Mouse (Mus musculus) adipocyte (in vitro differentiated cells): ENCODE measurements at regions not wholly inside any gene's neighbourhood (a gene's known extent, or its start where the extent isn't known, plus 50 kb on each side); places are given as distances from the start of the nearest gene placed in this dataset.
"Not testable (repeated sequence)": the region's sequence is repeated elsewhere in the genome, so short reads cannot be mapped to it uniquely, and the experiment has no call there.

Source experiments
- DNase-seq: peaks from one replicate; pipeline ENCODE4 v3.0.0-alpha.2; 2016; ENCODE audit warnings: low spot score

DNA sequence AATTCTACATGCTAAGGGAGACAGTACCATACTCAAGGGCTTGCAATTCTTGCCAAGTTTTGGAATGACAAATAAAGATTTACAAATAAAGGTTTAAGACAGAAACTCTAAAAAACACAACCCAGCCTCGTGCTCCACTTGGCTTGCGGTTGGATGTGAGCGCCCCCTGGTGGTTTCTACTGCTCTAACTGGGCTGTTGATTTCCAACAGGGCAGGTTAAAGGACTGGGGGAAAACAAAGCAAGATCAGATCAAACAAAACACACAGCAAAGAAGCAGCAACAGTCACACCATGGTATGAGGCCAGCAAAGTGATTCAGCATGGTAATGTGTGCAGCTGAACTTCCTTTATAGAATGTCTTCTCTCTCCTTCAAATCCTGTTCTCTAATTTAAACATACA, 339.2 kb downstream of the Adam3 start:
- DNase-seq: peak; percentile 72

DNA sequence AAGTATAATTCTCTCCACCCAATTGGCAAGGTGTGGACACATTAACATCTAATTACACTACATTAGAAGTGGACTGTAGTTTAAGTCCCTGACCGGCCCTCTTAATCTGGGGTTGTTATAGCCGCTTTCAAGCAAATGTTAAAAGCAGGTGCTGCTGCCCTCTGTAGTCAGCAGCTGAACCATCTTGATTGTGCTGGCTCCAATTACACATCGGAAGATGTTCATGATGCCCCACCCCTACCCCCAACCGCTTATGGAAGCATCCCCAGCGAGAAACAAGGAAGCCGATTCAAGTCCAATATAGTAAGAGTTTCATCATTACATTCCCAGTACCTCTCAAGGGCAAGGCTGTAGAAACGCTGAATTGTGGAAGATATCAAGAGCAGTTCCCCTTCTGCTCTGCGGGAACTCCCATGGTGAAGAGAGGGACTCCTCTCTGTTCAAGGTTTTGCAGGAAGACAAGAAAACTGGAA, 341.7 kb downstream of the Adam3 start:
- DNase-seq: no peak

DNA sequence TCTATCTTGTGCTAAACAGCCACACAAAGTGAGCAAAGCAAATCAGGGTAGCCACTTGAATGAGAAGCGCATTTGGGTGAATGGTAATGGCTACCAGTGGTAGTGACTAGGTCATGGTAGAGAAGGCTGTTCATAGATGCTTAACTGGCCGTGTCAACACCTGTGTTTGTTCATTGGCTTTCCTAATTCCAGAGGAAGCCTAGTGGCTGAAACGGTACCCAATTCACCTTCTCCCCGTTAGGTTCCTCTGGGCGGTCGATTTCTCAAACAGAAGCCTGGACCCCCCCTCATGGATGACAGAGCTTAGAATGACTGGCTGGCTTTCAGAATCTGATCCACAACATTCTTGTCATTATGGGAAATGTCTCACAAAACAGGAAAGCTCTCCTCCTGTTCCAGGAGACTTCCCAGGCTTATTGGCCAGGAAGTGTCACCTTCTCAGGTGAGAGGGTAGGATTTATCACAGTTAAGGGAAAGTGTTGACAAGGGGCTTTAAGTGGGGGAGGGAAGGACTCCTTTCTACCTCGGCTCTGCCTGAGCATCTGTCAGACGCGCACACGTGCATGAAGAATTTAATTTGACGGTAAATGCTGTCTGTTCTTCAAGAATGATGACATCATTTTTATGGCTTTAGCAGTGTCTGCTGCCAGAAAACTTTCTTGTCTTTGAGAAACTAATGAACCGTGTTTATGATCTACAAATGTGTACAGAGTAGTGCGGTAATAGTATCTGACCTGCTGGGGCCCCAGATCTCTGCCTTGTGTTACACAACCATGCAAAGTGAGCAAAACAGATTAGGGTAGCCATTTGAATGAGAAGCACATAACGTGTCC, 342.3 kb downstream of the Adam3 start:
- no peak for DNase-seq

DNA sequence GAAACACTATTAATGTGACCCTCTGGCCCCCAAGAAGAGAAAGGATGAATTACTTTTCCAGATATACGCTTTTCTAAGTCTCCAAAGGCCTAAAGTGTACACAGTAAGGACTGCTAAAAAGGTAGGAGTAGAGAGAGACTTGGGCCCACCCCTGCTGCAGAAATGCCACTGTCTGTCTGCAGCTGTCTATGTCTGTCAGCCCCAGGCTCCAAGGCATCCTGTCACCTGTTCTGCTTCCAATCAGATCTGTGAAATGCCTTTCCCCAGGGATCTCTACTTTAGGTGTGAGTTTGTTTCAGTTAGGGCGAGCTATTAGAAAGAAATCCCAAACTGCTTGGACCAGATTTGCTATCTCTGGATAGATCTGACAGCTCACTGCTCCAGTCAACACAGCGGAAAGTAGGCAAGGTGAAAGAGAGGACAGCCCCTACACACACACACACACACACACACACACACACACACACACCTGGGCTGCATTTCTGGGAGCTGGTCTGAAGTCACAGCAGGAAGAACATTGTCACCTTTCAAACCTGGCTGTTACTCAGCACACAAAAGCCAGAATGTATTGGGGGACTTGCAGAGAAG, 343.9 kb downstream of the Adam3 start:
- DNase-seq: no peak

DNA sequence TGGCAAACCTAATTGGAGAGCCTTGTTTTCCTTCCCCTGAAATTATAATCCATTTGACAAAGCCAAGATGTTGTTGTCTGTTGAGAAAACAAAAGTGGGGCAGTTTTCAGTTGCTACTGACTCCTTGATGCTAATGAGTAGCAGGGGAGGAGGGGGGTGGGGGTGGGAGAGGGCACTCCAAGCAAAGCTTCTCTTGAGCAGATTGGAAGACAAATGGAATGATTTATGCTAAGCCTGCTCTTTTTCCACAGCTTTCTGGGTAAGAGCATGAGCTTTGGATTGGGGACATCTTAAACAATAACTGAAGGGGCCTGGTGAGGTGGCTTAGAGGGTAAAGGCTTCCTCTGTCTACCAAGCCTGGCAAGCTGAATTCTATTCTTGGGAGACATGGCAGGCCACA, 347.6 kb downstream of the Adam3 start:
- DNase-seq: no peak

DNA sequence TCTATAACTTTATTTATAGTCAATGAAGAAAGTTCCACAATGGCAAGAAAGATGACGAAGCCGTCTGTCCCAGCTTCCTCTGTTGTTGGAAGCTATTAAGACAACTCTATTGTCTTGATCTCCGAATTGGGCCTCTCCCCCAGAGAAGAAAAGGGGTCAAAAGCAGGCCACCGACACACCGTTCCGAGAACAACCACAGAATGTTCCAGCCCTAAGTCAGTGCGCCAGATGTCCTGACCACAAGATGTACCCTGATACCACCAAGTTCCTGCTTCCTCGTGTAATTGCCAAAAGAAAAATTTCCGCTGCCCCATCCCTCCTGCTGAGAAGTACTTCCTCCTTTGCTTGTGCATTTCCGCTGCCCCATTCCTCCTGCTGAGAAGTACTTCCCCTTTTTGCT, 348.8 kb downstream of the Adam3 start:
- DNase-seq: not testable (repeated sequence)

DNA sequence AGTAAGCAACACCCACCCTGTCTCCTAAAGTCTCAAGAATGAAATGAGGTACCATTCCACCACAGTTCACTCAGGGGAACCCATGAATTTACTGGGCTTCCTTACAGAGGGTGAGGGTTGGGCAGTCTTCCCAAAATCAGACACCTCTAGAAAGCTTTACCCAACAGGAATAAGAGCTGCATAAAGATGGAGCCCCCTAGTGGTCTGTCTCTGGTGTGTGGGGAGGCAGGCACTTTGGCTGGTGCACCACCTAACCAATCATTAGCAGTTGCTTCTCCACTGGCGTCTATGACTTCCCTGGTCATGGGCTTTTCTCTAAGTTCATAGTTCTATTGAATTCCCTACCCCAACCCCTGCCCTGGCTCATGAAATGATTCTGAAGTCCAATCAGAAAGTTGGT, 351.1 kb downstream of the Adam3 start:
- no peak for DNase-seq

DNA sequence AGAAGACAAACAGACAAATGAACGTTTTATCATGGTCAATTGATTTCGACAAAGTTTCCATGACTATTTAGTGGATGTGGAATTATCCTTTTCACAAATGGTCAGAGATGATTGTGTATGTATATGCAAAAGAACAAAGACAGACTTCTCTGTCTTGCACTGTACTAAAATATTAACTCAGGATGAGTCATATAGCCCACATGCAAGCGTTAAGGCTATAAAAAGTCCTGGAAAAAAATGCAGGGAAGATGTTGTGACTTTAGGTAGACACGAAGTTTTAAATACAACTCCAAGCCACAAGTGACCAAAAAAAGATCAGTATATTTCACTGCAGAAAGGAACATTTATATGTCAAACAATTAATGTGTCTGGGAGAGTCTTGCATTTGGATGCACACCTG, 353.6 kb downstream of the Adam3 start:
- no peak for DNase-seq

DNA sequence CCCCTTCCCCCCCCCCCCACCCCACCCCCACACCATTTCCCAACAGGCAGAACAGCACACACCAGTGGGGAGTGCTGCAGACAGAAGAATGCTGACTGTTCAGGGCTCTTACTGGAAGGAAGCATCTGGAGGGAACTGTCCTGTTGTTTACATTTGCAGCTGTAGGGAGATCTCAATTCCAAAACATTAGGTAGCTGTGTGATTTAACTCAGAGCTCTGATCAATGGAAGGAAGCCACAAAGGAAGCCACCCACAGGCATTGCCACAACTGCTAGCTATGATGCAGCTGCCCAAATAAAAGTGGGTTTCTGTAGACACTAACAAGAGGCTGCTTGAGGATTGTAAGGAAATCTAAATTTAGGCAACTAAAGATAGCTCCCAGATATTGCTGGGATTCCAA, 359.7 kb downstream of the Adam3 start:
- DNase-seq: no peak

DNA sequence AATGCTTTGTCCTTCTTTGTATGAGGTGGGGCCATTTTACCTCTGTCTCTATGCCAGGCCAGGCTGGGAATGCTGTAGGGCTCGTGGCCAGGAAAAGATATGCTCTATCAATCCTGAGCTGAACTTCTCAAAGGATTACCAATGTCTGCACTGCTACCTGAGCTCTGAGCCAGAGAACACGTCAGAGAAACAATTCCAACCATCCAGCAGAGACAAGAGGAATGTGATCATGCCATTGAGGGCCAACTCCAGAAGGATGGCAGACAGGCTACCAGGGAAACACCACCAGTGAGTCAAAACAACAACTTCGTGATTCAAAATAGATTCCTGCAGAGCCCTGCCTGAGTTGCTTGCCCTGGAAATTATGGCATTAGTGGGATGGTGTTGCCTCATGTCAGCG, 361.0 kb downstream of the Adam3 start:
- no peak for DNase-seq

DNA sequence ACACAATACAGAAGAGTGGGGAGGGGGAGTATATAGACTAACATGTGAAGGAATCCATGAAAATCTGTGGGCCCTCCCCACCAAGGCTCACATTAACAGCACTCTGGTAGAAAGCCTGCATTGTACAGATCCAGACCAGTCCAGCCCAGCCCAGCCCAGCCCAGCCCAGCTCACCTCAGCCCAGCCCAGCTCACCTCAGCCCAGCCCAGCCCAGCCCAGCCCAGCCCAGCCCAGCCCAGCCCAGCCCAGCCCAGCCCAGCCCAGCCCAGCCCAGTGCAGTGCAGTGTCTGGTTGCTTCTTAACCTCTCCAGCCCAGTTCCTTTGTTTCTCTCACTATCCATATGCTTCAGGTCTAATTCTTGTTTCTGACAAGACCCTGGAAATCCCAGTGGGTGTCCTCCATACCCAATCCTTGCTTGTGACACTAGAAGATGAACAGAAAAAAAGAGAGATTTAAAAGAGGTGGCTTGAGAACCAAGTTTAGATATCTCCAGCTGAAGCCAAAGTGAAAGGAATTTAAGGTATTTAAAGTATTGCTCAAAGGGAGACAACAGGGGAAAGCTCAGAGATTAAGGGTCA, 366.5 kb downstream of the Adam3 start:
- no peak for DNase-seq

DNA sequence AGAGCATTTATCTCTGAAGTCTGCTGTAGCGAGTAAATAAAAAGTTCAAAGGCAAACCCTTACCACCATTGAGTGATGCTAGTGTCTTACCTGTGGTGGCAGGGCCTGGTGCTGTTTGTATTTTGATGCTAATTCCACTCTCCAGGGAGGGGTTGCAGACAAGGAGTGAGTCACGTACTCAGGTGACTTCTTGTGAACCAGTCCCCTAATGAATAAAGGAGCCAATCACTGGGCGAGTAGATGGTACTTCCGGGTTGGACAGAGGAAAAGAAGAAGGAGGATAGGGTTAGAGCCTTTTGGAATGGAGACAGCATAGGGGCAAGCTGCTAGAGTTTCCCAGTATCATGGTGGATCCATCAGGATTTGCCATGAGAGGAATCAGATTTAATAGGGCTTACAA, 370.5 kb downstream of the Adam3 start:
- no peak for DNase-seq

DNA sequence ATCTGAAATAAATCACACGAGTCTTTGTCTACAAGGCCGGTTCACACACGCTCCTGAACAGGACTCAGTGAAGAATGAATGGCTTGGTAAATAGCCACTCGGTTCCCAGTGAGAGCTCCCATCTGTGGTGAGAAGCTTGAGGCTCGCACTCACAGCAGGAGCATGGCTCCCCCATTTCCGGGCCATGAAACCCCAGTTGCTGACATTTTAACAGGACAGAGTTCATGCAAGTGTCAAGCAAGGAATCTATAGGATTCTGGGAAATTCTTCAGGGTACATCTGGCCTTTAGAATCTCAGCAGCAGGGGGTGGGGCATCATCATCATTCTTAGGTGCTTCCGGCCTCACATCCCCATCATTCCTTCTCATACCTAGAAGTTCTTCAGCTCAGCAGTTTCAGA, 371.8 kb downstream of the Adam3 start:
- DNase-seq: no peak

DNA sequence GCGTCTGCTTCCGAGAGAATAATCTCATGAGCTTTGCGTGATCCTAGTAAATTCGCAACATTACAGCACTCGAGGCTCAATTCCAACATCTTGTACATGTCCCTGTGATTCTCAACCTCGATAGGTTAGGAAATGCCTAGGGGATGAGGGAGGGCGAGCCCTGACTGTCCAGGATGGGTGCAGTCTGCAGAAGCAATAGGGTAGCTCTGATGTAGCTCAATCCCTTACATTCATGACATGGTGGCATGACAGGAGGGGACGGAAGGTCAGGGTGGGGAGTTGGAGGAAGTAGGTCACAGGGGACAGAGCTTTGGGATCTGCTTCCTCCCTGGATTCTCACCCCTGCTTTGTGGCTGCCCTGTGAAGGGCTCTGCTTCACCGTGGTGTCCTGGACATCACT, 373.3 kb downstream of the Adam3 start:
- DNase-seq: no peak

DNA sequence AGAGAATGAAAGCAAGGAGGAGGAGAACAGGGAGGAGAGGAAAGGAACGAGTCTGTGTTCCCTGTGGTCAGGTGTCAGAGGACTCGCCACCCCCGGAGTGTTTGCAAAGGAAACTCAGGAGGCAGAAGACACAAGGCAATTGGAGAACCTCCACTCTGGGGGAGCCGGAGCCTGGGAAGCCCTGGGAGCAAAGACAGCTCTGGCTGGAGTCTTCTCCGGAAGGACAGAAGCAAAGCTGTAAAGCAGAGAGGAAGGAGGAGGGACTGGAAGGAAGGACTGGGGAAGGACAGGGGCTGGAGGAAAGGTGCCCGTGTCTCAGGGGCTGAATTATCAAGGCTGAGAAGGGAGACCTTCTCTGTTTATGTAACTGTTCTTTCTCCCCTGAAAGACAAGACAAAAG, 373.9 kb downstream of the Adam3 start:
- no peak for DNase-seq

DNA sequence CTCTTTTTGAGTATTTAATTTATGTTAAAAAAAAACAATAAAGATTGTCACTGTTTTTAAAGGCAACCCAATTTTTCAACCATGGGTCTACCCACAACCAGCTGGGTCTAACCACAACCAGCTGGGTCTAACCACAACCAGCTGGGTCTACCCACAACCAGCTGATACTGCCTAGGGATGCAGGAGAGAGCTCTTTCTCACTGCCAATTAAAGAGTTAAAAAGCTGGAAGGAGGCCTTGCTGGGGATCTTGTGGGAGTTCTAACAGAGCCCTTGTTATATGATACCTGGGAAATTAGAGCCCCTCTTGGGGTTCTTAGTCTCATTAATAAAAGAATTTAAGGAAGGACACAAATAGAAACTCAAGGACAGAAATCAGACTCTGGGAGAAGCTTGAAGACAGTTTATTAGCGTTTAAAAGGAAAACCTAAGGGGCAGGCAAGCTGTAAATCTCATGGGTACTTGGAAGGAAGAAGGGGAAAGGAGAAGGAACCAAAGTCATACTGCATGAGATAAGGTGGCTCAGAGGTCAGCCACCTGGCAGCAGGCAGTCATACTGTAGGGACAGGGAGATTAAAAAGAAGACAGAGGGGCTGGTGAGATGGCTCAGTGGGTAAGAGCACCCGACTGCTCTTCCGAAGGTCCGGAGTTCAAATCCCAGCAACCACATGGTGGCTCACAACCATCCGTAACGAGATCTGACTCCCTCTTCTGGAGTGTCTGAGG, 379.1 kb downstream of the Adam3 start:
- no peak for DNase-seq

DNA sequence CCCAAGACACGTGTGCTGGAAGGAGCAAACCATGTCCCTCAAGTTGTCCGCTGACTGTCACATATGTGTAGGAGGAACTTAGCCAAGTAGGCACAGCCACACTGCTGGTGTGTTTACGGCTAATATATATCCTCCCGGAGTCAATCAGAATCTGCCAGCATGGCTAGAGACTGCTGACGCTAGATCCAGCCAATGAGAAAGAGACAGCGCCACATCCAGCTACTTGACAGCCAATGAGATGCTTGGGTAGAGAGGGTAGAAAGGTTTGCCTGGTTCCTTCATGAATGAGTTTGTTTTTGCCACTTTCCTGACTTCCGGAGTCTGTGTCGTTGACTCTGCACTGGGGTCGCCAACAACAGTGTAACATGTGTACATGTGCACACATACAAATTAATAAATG, 387.0 kb downstream of the Adam3 start:
- no peak for DNase-seq

DNA sequence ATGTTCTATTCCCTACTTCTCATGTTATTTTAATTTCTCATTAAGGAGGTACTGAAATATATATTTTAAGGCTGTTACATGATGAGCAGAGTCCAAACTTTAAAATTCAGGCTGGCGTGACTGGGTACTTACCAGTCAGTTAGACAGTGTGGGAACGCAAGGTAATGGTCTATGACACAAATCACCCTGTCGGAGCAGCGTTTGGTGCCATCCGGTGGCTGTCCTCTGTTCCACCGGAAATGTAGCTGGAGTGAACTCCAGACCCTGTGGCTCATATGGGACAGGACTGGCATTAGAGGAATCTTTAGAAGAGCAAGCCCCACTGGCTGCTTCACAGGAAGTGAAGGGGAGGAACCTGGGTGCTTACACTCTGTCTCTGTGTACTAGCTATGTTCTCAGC, 388.0 kb downstream of the Adam3 start:
- DNase-seq: no peak

DNA sequence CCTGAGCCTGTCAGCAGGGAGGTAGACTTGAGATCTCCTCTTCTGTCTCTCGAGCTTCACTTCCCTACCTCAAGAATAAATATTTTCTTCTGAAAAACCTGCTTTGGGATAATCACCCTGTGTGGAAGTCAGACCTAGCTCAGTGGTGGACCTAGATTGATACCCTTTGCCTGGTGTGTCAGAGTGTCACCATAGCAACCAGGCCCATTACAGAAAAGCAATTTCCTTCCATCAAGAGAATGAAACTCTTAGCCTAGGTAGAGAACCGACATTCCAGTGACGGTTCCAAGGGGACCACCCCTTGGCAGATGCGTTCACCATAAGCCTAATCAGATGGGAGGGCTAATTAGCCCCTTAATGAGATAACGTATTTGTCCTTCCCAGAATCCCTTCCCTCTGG, 389.9 kb downstream of the Adam3 start:
- no peak for DNase-seq

DNA sequence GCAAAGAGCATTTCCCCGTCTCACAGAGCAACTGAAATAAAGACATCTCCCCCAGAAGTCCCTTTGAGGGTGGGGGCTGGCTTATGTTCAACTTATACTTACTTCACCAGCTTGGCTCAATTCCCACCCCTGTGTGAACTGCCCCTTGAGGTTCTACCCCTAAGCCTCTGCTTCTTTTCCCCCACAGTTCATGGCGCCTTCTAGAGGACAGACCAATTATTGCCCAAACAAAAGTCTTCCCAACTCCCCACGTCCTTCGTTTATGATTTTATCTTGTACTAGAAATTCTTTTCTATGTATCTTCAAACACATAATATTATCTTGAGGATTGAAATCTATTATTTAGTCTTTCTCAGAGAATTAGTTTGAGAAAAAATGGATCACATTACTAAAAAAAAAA, 391.9 kb downstream of the Adam3 start:
- no peak for DNase-seq

DNA sequence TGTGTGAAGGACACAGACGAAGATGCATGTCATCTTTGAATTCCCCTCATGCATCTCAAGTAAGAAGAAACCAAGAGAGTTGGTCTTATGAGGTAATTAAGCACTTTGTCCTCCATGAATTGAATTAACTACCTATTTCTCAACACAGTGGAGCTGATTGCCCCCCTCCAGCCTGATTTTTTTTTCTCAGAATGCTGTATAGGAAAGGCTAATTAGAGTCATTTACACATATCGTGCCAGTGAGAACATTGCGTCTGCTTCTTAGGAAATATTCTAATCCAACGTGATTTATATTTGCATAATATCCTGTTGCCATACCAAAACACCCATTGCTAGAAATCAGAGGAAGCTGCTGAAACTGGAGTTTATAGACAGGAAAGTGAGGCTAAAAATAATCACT, 414.8 kb downstream of the Adam3 start:
- no peak for DNase-seq

DNA sequence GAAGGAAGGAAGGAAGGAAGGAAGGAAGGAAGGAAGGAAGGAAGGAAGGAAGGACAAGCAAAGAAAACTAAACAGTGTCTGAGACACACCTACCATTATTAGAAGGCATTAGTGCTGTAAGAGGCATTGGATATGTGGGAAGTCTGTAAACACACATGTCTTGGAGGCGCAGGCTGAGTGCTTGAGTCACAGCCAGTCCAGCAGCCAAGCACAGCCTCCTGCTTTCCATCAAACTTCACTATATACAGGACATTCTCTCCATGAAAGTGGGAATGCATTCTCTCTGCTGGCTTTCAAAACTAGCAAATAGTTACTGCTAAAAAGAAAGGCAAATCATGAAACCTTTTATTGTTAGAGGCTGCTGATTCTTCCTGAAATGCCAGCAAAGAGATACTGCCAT, 431.1 kb downstream of the Adam3 start:
- no peak for DNase-seq

DNA sequence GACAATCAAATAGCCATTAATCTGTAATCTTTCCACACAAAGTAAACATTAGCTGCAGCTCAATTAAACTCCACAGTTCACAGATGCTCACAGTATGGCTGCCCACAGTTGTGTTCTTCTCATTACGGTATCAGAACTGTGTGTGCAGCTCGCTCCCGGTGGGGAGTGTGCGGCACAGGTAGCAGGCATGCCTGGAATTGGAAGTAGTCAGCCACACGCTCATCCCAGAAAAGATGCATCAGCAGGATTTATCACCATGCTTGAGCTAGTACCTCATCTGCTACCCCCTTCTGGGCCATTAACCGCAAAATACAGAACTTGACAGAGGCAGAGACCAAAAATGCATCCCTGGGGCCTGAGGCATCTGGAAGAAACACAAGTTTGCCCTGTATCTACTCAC, 437.8 kb downstream of the Adam3 start:
- no peak for DNase-seq
